Mouse (Mus musculus): ENCODE measurements around the gene Gm21778.
"Not testable (repeated sequence)": the region's sequence is repeated elsewhere in the genome, so short reads cannot be mapped to it uniquely, and the experiment has no call there.

Gm21778 gene

DNA sequence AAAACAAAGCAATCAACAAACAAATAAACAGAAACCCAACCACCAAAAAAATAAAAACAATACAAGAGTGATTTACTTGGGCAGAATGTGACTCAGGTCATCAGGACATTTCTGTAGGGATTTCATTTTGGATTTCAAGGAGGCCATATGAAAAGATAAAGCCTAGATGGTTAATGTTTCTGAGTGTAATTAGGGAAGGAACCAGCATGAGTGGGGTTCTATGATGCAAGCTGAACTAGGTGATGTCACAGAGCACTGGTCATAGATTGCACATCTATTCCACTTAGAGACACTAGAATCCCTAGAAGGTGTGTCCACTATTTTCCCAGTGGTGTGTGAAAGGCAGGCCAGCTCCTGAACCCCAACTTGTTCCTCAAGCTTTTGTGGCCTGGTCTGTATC lies at the start of gene Gm21778:
TSS of gene Gm21778 (plus strand) at position 301 of the 400 bp plus-strand sequence.
- DNase-seq = not testable (repeated sequence)
